Mouse (Mus musculus): Measurements from ENCODE around the gene Arpc1b. TPM values are rescaled to one million over a fixed set of nuclear protein-coding genes. Genes with fewer than 3 reads are reported as not detected.
A peak's percentile ranks its signal among the peaks of the same experiment; 100 is the strongest.
"Not testable (repeated sequence)": the region's sequence is repeated elsewhere in the genome, so short reads cannot be mapped to it uniquely, and the experiment has no call there.

Gene Arpc1b
- total RNA-seq, 2 experiments from 2014 or later: 205 to 252 TPM

DNA sequence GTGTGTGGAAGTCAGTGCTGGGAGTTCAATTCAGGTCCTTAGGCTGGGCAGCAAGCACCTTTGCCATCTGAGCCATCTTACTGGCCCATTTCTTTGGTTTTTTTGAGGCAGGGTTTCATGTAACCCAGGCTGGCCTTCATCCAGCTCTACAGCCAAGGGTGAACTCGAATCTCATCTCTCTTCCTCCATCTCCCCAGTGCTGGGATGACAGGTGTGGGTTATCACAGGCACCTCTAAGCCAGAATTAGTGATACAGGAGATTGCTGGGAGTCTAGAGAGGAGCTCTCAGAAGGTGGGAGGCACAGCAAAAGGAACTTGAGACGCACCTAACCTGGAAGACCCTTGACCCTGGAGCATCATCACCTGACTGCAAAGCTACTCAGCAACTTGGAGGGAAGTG lies 599 bp upstream of the Arpc1b start:
- ATAC-seq (replicated peaks; ENCODE audit: poor library complexity): no peak

GRCm38 (mm10) chr5:145114606-145115473 lies 825 bp downstream of the Arpc1b start:
- ATAC-seq (replicated peaks; ENCODE audit: poor library complexity): peak; percentile 55

DNA sequence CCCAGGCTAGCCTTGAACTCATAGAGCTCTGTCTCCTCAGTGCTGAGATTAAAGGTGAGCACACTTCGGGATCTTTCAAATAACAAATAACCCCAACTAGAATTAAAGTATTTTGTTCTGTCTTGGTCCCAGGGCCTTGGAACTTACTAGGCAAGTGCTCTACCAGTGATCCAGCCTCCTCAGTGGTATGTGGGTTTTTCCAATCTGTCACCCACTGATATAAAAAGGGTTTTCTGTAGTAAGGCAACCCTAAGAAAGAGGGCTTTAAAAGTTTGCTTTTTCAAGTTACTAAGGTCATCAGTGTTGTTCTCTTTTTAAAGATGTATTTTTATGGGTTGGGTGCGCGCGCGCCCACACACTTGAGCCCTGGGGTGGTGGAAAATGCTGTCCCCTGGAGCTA lies 1.7 kb downstream of the Arpc1b start:
- no peak for ATAC-seq (replicated peaks; ENCODE audit: poor library complexity)

DNA sequence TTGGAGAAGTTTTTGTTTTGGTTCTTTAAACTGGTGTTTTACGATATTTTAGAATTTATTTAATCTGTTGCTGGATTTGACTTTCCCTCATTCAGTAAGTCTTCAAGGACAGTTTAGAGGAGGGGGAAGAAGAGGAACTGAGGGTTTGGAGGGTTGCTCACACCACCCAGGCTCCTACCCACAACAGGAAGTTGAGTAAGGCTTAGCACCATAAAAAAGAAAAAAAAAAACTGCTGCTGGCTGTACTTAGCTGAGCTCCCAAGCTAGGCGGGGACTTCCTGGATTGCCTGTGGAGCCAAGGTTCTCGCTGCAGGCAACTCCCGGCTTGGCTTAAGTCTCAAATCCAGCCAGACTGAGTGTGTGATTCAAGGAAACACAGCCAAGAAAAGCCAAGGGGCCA lies 2.3 kb downstream of the Arpc1b start:
- peak; percentile 56 for ATAC-seq (replicated peaks; ENCODE audit: poor library complexity)

GRCm38 (mm10) chr5:145116916-145117315 lies 2.9 kb downstream of the Arpc1b start:
- ATAC-seq (replicated peaks; ENCODE audit: poor library complexity): peak; percentile 39

DNA sequence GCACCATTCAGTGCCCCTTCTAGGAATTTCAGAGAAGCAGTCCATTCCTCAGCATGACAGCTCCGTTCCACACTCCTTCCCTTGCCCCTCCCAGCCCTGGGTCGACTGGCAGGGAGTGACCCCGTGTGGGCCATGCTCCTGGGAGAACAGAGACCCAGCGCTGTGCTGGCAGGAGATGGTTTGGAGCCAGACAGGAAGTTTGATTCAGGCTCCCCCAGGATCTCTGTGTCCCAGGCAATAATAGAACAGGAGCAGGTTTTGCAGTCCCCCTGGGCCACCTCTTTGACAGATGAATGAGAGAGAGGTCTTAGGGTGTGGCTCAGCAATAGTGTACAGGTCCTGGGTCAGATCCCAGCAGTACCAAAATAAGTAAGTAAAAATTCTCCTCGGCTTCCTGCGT lies 4.0 kb downstream of the Arpc1b start:
- no peak for ATAC-seq (replicated peaks; ENCODE audit: poor library complexity)

DNA sequence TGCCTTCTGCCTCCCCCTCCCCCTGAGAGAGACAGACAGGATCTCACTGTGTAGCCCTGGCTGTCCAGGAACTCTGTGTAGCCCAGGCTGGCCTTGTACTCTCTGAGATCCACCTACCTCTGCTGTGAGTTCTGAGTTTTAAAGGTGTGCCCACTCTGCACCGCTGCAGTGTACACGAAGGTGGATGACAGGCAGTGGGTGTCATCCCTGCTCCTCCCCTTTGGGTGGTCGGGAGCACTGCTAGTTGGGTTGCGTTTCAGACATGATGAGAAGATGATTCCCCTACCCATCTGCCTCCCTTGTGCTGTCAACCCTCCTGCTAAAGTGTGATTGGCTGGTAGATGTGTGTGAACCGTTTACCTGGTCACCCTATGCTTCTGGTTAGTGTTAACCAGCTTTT lies 4.4 kb downstream of the Arpc1b start:
- ATAC-seq (replicated peaks; ENCODE audit: poor library complexity): no peak

DNA sequence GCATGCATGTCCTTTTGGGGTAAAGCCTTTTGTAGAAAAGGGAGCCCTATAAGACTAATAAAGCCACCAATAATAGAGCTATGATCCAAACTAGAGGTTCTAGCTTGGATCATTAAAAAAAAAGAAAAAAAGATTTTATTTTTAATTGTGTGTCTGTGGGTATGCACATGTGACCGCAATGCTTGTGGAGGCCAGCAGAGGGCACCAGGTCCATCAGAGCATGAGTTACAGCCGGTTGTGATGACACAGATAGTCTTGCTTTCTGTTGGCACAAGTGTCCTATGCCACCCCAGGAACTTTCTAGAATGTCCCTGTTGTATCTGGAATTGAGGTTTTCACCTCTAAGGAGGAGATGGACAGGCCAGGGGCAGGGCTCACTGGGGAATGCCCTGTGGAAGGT lies 5.4 kb downstream of the Arpc1b start:
- ATAC-seq (replicated peaks; ENCODE audit: poor library complexity): peak; percentile 38

GRCm38 (mm10) chr5:145120921-145121320 lies 6.9 kb downstream of the Arpc1b start:
- ATAC-seq (replicated peaks; ENCODE audit: poor library complexity): no peak

DNA sequence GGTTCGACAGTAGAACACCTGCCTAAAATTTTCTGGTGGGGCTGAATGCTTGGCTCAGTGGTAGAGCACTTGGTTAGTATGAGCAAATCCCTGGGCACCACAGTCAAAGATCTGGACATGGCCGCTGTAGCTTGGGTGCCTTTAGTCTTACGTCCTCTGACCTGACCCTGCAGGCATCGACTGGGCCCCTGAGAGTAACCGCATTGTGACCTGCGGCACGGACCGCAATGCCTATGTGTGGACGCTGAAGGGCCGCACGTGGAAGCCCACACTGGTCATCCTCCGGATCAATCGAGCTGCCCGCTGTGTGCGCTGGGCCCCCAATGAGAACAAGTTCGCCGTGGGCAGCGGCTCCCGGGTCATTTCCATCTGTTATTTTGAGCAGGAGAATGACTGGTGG lies 9.4 kb downstream of the Arpc1b start:
- ATAC-seq (replicated peaks; ENCODE audit: poor library complexity): no peak

DNA sequence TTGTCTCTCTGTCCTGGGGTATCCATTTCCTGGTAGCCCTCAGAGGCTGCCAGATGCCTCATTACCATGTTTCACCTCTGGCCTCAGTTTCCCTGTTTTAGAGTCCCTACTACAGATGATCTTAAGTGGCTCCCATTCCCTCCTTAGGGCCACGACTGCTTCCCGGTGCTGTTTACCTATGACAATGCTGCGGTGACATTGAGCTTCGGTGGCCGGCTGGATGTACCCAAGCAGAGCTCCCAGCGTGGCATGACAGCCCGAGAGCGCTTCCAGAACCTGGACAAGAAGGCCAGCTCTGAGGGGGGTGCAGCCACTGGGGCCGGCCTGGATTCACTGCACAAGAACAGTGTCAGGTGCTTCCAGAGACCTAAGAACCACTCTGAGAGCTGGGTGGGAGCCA lies 12.6 kb downstream of the Arpc1b start:
- ATAC-seq (replicated peaks; ENCODE audit: poor library complexity): no peak

- ATAC-seq (replicated peaks; ENCODE audit: poor library complexity): no peak
Observed at GRCm38 (mm10) chr5:145129124-145129523, 15.1 kb downstream of the Arpc1b start.

DNA sequence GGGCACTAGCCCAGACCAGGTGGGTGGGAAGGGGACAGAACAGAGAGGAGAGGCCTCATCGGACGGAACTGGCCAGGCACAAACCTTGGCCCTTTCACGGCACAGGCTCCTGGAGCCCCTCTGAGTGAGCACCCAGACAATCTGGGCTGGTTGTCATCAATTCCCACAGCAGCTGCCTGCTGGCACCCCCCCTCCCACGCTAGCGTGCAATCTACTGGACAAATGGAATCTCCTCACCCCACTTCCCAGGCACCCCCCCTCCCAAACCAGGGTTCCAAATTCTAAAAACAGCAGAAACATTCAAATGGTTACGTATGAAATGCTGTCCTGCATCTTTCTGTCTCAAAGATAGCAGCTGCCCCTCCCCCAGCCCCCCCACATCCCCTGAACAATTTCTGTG lies 15.8 kb downstream of the Arpc1b start:
- ATAC-seq (replicated peaks; ENCODE audit: poor library complexity): not testable (repeated sequence)

DNA sequence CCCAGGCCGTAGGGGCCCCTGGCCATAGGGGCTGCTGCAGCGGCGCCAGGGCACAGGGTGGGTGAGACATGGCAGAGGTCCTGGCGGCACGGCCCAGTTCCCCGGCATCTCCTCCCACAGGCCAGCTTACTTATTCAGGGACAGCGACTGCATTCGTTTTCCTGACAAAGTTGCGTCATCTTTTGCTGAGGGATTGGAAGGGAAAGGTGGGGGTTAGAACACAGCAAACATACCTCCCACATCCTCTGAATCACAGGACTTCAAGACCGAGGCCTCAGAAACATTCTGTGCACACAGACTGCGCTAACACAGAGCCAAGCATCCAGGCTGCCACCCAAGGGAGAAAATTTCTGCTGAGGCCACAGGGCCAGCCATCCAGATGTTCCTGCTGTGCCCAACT lies 16.2 kb downstream of the Arpc1b start:
- ATAC-seq (replicated peaks; ENCODE audit: poor library complexity): no peak

DNA sequence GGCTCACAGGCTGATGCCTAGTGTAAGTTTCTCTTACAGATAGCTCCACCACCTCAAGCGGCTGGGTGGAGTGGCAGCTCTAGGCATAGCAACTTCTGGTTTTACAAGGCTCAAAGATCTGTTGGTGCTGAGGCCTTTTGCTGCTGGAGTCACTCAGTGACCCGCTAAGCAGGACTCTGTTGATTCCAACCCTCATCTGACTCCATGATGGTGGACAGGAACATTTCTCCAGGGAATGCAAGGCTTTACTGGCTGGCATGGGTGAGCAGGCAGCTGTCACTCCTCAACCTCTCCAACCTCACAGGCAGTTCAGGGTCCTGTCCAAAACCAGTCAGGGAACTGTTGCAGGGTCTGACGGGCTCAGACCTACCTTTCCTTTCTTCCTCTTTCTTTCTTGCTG lies 17.0 kb downstream of the Arpc1b start:
- ATAC-seq (replicated peaks; ENCODE audit: poor library complexity): peak; percentile 24

GRCm38 (mm10) chr5:145133275-145133674 lies 19.3 kb downstream of the Arpc1b start:
- ATAC-seq (replicated peaks; ENCODE audit: poor library complexity): not testable (repeated sequence)

DNA sequence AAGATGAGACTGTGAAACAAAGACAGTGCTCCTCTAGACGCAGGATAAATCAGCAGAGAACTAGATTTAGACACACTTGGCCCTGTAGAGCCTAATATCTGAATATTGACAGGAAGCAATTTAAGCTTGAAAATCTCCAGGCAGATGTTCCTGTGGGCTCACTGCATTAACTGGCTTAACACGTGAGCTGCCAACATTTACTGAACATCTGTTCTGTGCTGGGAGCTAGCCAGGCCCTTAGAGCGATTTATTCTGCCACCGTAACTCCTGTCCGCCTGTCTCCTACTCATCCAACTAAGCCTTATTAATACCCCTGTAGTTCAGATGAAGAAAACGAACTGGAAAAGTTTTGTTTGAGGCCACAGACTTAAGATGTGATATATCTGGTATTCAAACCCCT lies 24.8 kb downstream of the Arpc1b start:
- no peak; the same call in 1 of the 2 replicates for ATAC-seq (replicated peaks; ENCODE audit: poor library complexity)

GRCm38 (mm10) chr5:145139571-145140519 lies 25.8 kb downstream of the Arpc1b start, which contains the start of the genes Pdap1 and Bud31:
TSS of gene Pdap1 (minus strand) at chr5:145140238.
TSS of gene Bud31 (plus strand) at chr5:145140362.
- peak; percentile 86 for ATAC-seq (replicated peaks; ENCODE audit: poor library complexity)

- ATAC-seq (replicated peaks; ENCODE audit: poor library complexity): peak; percentile 17
Observed at GRCm38 (mm10) chr5:145140611-145141010, 26.6 kb downstream of the Arpc1b start.

DNA sequence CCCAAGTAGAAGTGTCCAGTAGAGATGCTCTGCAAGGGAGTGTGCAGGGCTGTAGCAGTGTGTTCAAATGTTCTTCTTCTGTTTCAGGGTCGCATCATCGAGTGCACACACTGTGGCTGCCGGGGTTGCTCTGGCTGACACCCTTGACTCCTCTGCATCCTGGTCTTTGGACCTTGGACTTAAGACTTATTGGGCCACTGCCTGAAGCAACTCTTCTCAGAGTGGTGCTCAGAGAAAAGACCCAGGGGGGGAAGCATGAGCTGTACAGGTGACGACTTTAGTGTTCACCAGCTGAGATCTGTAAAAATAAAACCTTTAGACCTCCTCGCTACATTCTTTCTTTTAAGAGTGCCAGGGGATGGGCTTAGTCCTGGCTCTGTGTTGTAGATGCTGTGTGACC lies 33.7 kb downstream of the Arpc1b start:
- no peak for ATAC-seq (replicated peaks; ENCODE audit: poor library complexity)

- peak; percentile 69 for ATAC-seq (replicated peaks; ENCODE audit: poor library complexity)
Observed at GRCm38 (mm10) chr5:145149294-145149693, 35.3 kb downstream of the Arpc1b start.

GRCm38 (mm10) chr5:145152690-145153089 lies 38.7 kb downstream of the Arpc1b start:
- ATAC-seq (replicated peaks; ENCODE audit: poor library complexity): peak; percentile 80

All from megakaryocyte progenitor cell, adult 5-6 weeks (primary cell).